In the genomic region with DNA sequence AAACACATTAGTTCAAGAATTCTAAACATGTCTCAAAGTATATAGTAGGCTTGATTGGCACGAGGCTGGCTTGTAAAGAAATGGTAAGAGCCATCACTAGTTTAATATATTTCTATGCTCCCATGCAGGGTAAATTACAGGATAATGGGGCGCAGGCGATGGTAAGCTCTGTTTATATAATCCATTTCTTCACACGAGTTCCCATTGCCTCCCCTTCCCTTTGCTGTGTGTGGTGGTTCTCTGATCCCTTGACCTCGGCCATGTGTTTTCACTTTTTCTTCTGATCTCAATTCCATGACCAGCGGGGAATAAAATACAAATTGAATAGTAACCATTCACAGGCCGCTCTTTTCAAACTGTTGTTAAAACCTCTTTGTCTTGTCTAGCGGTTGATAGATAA, we compare ENCODE assay signal across 11 mouse cellular contexts. TPM values are rescaled to one million over a fixed set of nuclear protein-coding genes. Genes with fewer than 3 reads are reported as not detected.
DNase-seq lines count a peak whose midpoint lies in the region; ATAC-seq lines count a peak whose summit lies in the region.
"Had no signal": no experiment of that assay in that cellular context is flagged by ENCODE, and none has a peak within 500 bp of the region (broad histone marks: within the 10 kb centered on the region; RNA-seq: fewer than 3 reads in every experiment).

No protein-coding gene starts in this region.

- peaks cover 100% of the 10 kb centered on the region for H3K27me3 ChIP-seq in heart, embryonic 13.5 days (replicated peaks)
- peaks cover 97% of the 10 kb centered on the region for H3K27me3 ChIP-seq in midbrain, embryonic 11.5 days (ENCODE audit: control insufficient read depth, insufficient read depth, low read length)
- H3K27me3 ChIP-seq in midbrain, embryonic 16.5 days (ENCODE audit: control insufficient read depth, insufficient read depth, low read depth, low read length): peaks cover 66% of the 10 kb centered on the region
- peaks cover 98% of the 10 kb centered on the region for H3K27me3 ChIP-seq in hindbrain, embryonic 14.5 days (ENCODE audit: control insufficient read depth, insufficient read depth, low read length)

- H3K9me3 ChIP-seq in heart, embryonic 13.5 days: no peaks in the 10 kb centered on the region
- H3K9me3 ChIP-seq in midbrain, embryonic 11.5 days (ENCODE audit: control insufficient read depth, low read length): no peaks in the 10 kb centered on the region
- no peaks in the 10 kb centered on the region for H3K9me3 ChIP-seq in midbrain, embryonic 16.5 days (replicated peaks; ENCODE audit: control insufficient read depth, low read length, poor library complexity, severe bottlenecking)
- H3K9me3 ChIP-seq in hindbrain, embryonic 14.5 days (ENCODE audit: control insufficient read depth, low read length): no peaks in the 10 kb centered on the region

- H3K27ac ChIP-seq in heart, embryonic 13.5 days (replicated peaks): no peak overlapping the region
- no peak overlapping the region for H3K27ac ChIP-seq in midbrain, embryonic 11.5 days (ENCODE audit: low read depth, low read length)
- H3K27ac ChIP-seq in midbrain, embryonic 16.5 days (ENCODE audit: low read length): no peak overlapping the region
- no peak overlapping the region for H3K27ac ChIP-seq in hindbrain, embryonic 14.5 days
- H3K27ac ChIP-seq: left cerebral cortex, adult 2 months had no signal

- 2% methylated on average over 8 of the region's 8 CpGs for WGBS in heart, embryonic 13.5 days
- WGBS in midbrain, embryonic 11.5 days: under 1% methylated on average over 8 of the region's 8 CpGs
- under 1% methylated on average over 8 of the region's 8 CpGs for WGBS in midbrain, embryonic 16.5 days
- 1% methylated on average over 8 of the region's 8 CpGs for WGBS in hindbrain, embryonic 14.5 days

- no peak for ATAC-seq in heart, embryonic 13.5 days (ENCODE audit: extremely low read depth, insufficient number of reproducible peaks, low FRiP score, low TSS enrichment)
- ATAC-seq in midbrain, embryonic 11.5 days (ENCODE audit: low FRiP score): peak; percentile 41; the same call in 1 of the 2 replicates
- no peak for ATAC-seq in midbrain, embryonic 16.5 days
- no peak for ATAC-seq in hindbrain, embryonic 14.5 days (ENCODE audit: low FRiP score)

- H3K4me2 ChIP-seq in heart, embryonic 13.5 days: peak overlapping the region; percentile 71; the same call in 1 of the 2 replicates
- peak overlapping the region; percentile 75 for H3K4me2 ChIP-seq in midbrain, embryonic 11.5 days
- no peak overlapping the region for H3K4me2 ChIP-seq in midbrain, embryonic 16.5 days (ENCODE audit: low read length)
- H3K4me2 ChIP-seq in hindbrain, embryonic 14.5 days (replicated peaks): peak overlapping the region; percentile 47

- no peak overlapping the region for H3K4me3 ChIP-seq in heart, embryonic 13.5 days
- H3K4me3 ChIP-seq in midbrain, embryonic 11.5 days (ENCODE audit: low read depth, low read length): peak overlapping the region; percentile 37
- no peak overlapping the region for H3K4me3 ChIP-seq in midbrain, embryonic 16.5 days (ENCODE audit: low read depth, low read length)
- H3K4me3 ChIP-seq in hindbrain, embryonic 14.5 days (replicated peaks; ENCODE audit: low read length): no peak overlapping the region
- H3K4me3 ChIP-seq: left cerebral cortex, adult 2 months had no signal

- H3K4me1 ChIP-seq in heart, embryonic 13.5 days: peaks cover 28% of the 10 kb centered on the region
- H3K4me1 ChIP-seq in midbrain, embryonic 11.5 days (ENCODE audit: control insufficient read depth, insufficient read depth, low read length): peaks cover 24% of the 10 kb centered on the region
- peaks cover 3% of the 10 kb centered on the region; the same call in 1 of the 2 replicates for H3K4me1 ChIP-seq in midbrain, embryonic 16.5 days (ENCODE audit: control insufficient read depth, insufficient read depth, low read length)
- H3K4me1 ChIP-seq in hindbrain, embryonic 14.5 days (replicated peaks; ENCODE audit: control insufficient read depth, insufficient read depth, low read length): peaks cover 8% of the 10 kb centered on the region; the same call in 1 of the 2 replicates

- no peak for DNase-seq in heart, postnatal 25 days (ENCODE audit: low spot score)
- DNase-seq in midbrain, embryonic 11.5 days (ENCODE audit: low spot score, missing footprints): peak; percentile 96
- DNase-seq in hindbrain, embryonic 14.5 days (ENCODE audit: low spot score): peak; percentile 51
- peak; percentile 44 for DNase-seq in yolk sac, embryonic 10.5 days (ENCODE audit: low spot score)
- DNase-seq in cerebellum, adult 8-10 months: no peak
- no peak for DNase-seq in spleen, adult 18-20 months
- DNase-seq: B cell, adult 2 months; lung, postnatal 14 days had no signal

- no peaks in the 10 kb centered on the region for H3K36me3 ChIP-seq in heart, embryonic 13.5 days
- no peaks in the 10 kb centered on the region for H3K36me3 ChIP-seq in midbrain, embryonic 11.5 days (ENCODE audit: control insufficient read depth, insufficient read depth, low read length)
- H3K36me3 ChIP-seq in midbrain, embryonic 16.5 days (ENCODE audit: control insufficient read depth, insufficient read depth, low read length): no peaks in the 10 kb centered on the region
- H3K36me3 ChIP-seq in hindbrain, embryonic 14.5 days (replicated peaks; ENCODE audit: control insufficient read depth, insufficient read depth): no peaks in the 10 kb centered on the region

- intact Hi-C loops in heart, postnatal 25 days (cut with DNase I): loop anchor here (5.0 kb wide), 1 partner anchor 151 kb away; a partner anchor contains a TSS

- H3K9ac ChIP-seq in heart, embryonic 13.5 days: no peak overlapping the region
- H3K9ac ChIP-seq in midbrain, embryonic 11.5 days (ENCODE audit: low read length): no peak overlapping the region
- no peak overlapping the region for H3K9ac ChIP-seq in midbrain, embryonic 16.5 days (ENCODE audit: low read depth, low read length)
- no peak overlapping the region for H3K9ac ChIP-seq in hindbrain, embryonic 14.5 days

RNA-seq across cellular contexts. Expression of a gene that starts 11.8 kb away (rescaled TPM):
- 0.36 and 0.97 TPM in 2 replicates for polyA plus RNA-seq in heart, embryonic 13.5 days (2015; fragmentation: Nextera tagmentation; extraction: Ambion mirVana)
- total RNA-seq in heart, postnatal 25 days (2021): not detected
- 0.88 and 1.0 TPM in 2 replicates for polyA plus RNA-seq in midbrain, embryonic 11.5 days (2014; fragmentation: Nextera tagmentation; extraction: Ambion mirVana)
- 1.0 and 1.2 TPM in 2 replicates for polyA plus RNA-seq in midbrain, embryonic 16.5 days (2015; fragmentation: Nextera tagmentation; extraction: Ambion mirVana)
- polyA plus RNA-seq in hindbrain, embryonic 14.5 days (2014; fragmentation: Nextera tagmentation; extraction: Ambion mirVana): 1.2 and 1.3 TPM in 2 replicates
- total RNA-seq: left cerebral cortex, adult 2 months had no signal

Comparison
In these comparisons a context has a peak if more than half of its experiments do, and no peak if none do; other contexts are left out.
1. DNase-seq: peak in midbrain, embryonic 11.5 days (single experiment), hindbrain, embryonic 14.5 days (single experiment) and yolk sac, embryonic 10.5 days (single experiment); none in heart, postnatal 25 days (single experiment), cerebellum, adult 8-10 months (single experiment) and spleen, adult 18-20 months (0 of 2).